Mouse (Mus musculus): ENCODE data around the gene Nalcn. TPM values are rescaled to one million over a fixed set of nuclear protein-coding genes. Genes with fewer than 3 reads are reported as not detected.

Nalcn gene
- total RNA-seq, 4 experiments from 2014 or later: 0.54 to 0.85 (median 0.70) TPM

Other genes with a start within 250 kb of the Nalcn start
- 1 to 10 TPM; 1.7 to 5.2 (median 3.4) TPM for gene Itgbl1, start 32.8 kb upstream of the Nalcn start, total RNA-seq (2022)

All from heart, adult 8-10 months (tissue).